Mouse (Mus musculus) hindlimb bud, embryonic 11.5 days (tissue): ENCODE data around the gene Casc3.

Experiments
- DNase-seq: peaks from one replicate; pipeline ENCODE4 v3.0.0-alpha.2; 2012; ENCODE audit warnings: low read depth, low spot score; ENCODE audit errors: extremely low spot score

Casc3 gene

DNA sequence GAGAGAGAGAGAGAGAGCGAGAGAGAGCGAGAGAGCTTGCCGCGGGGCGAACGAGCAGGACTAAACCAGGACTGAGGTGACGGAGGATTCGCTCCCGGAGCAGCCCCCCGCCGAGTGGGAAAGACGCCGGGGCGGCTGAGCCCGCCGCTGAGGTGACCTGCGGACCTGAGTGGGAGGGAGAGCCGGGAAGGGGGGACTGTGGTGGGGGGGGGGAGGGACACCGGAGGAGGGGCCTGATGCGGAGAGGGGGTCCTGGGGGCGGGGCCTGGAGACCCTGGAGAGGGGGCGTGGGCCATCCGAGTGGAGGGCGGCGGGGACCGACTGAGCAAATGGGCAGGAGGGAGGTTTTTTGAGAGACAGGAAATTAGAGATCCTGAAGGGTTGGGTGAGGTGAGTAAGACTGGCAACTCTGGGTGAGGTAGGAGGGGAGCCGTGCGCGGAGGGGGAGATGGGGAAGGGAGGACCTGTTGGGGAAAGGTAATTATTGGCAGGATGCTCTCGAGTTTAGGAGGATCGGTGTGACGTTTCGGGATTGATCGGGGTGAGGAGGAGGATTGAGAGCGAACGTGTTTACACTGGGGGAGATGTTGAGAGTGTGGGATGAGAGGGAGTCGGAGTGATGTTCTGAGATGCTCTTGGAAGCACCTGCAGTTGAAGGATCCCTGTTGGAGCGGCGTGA lies 59.2 kb downstream of the Casc3 start:
- DNase-seq: no peak

DNA sequence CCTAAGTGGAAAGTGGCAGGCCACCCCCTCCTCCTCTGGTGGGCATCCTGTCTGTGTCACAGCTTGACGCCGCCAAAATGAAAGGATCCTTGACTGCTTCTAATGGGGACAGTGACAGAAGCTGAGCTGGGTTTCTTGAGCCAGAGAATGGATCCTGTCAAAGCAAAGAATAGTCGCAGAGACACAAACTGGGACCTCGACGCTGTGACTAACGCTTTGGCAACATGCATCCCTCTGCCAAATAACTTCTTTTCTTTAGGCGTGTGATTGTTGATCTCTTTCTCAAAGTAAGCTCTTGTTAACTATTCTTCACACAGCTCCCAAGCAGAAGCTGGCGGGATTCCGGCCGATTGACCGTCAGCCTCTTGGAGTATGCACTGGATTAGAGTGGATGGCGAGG lies 62.6 kb downstream of the Casc3 start:
- DNase-seq: no peak

DNA sequence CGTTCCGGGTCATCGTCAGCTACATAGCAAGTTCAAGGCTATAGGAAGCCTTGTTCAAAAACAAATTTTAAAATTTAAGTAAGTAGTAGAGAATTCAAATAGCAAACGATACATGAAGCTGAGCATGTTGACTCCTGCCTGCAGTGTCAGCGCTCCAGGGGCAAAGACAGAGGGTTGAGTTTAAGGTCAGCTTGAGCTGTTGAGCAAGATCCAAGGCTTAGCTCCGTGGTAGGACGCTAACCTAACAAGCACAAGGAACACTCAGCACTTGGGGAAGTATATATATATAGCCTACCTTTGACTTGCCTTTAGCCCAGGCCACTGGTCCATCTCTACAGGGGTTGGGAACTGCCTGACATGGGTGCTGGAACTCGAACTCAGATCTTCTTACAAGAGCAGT lies 65.2 kb downstream of the Casc3 start:
- DNase-seq: no peak

DNA sequence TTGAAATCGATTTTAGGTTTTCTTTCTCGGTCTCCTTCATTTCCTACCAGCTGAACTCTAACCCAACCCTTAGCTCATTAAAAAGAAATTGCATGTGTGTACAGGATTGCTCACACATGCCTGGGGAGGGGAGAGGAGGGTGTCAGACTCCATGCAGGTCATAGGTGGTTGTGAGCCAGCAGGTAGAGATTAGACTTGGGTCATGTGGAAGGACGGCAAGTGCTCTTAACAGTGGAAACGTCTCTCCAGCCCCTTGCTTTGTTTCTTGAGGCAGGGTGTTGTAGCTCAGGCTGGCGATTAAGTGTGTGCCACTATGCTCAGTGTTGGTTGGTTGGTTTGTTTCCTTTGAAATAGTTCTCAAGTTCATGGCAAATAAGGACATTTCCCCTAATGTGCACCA lies 66.1 kb downstream of the Casc3 start:
- DNase-seq: no peak

DNA sequence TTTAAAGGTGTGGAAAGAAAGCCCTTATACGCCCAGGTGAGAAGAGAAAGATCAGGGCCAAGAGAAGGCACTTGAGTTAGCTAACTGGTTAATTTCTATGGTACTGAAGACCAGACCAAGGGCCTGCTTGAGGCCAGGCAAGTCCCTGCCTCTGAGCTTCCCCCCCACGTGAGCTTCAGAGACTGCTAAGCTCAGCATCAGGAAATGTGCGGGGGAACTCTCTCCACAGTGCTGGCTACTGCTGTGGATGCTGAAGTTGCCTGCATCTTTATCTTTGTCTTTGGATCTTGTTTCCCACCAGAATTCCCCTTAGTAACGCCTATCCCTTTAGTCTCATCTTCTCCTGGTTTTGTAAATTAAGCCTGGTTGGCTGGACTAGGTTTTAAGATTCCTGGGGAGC lies 66.7 kb downstream of the Casc3 start:
- no peak for DNase-seq

DNA sequence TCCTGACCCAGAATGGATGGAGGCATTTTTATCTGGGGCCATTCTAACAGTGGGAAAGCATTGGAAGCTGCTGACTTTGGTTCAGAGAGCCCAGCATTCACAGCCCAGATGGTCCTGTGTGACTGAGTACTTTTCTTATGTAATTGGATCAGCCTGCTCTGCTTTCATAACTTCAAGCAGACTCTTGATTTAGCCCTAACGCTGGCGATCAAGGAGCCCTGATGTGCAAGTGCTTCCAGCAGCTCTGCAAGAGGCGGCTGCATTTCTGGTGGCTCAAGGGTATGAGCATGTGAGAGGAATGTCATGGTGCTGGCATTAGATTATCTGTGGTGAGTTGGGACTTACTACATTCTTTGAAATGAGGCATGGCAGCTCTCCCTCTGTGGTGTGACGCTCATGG lies 67.3 kb downstream of the Casc3 start:
- no peak for DNase-seq

DNA sequence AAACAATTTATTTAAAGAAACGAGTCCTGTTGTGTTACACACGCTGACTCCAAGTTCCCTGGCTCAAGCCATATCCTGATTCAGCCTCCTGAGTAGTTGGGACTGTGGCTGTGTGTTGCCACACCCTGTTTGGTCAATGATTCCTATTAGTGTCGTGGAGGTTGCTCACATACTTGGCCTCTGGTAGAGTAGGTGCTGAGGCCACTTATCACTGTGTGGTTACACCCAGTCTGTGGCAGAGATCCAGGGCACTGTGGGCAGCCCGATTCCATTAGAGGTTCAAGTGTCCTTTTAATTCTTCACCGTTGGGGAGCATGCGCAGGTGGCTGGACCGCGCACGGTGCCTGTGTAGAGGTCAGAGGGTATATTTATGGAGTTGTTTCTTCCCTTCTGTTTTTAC lies 69.2 kb downstream of the Casc3 start:
- DNase-seq: no peak

DNA sequence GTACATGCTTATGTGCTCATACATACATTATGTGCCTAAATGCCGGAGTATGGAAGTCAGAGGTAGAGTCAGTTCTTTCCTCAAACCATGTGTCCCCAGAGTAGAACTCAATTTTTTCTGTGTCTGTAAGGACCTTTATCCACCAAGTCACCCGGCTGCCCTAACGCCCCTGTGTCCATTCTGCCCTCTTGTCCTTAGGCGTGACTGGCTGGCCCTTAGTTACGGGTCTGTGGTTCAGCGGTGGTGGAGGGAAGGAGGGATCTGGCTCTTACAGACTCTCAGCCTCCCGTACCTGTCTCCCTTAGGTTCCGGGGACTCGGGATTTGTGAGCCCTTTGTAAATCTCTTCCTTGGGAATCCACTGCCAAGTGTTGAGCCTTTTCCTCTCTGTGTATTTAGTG lies 72.3 kb downstream of the Casc3 start:
- no peak for DNase-seq
